Mouse (Mus musculus) heart, adult 2 months (tissue): ENCODE results near the gene Pkd2.

Source experiments
- CTCF ChIP-seq: fragments of 200-600 bp; IDR thresholded peaks from 2 replicates; pipeline ENCODE4 v1.8.1; 2022; ENCODE audit warnings: antibody characterized with exemption, mild to moderate bottlenecking, moderate library complexity
- EP300 ChIP-seq: fragments of 200-500 bp; IDR thresholded peaks from 2 replicates; pipeline ENCODE4 v1.6.1; 2011; ENCODE audit warnings: low read depth, low read length, control low read depth; ENCODE audit not compliant: insufficient read depth
- POLR2A ChIP-seq: fragments of 200-500 bp; IDR thresholded peaks from 2 replicates; pipeline ENCODE4 v1.6.1; 2011; ENCODE audit warnings: mild to moderate bottlenecking, low read depth, low read length, control low read depth; ENCODE audit not compliant: insufficient read depth

- TF ChIP-seq POLR2A (no peak), CTCF (no peak), EP300 (no peak)
These were observed 42.2 kb upstream of the Pkd2 start for GRCm38 (mm10) chr5:104417028-104417427.
